Mouse (Mus musculus) v-Abl transformed pro-B cells (cell line): ENCODE measurements around the gene Syngr3.

ENCODE experiments used
- in situ Hi-C, 2 experiments: fragments of 400-800 bp; cut with MboI; formaldehyde crosslinking; loops; one replicate each; pipeline ENCODE4 v1.15.1; 2025; ENCODE audit not compliant: unreplicated experiment in 2 of 2

Syngr3 gene

DNA sequence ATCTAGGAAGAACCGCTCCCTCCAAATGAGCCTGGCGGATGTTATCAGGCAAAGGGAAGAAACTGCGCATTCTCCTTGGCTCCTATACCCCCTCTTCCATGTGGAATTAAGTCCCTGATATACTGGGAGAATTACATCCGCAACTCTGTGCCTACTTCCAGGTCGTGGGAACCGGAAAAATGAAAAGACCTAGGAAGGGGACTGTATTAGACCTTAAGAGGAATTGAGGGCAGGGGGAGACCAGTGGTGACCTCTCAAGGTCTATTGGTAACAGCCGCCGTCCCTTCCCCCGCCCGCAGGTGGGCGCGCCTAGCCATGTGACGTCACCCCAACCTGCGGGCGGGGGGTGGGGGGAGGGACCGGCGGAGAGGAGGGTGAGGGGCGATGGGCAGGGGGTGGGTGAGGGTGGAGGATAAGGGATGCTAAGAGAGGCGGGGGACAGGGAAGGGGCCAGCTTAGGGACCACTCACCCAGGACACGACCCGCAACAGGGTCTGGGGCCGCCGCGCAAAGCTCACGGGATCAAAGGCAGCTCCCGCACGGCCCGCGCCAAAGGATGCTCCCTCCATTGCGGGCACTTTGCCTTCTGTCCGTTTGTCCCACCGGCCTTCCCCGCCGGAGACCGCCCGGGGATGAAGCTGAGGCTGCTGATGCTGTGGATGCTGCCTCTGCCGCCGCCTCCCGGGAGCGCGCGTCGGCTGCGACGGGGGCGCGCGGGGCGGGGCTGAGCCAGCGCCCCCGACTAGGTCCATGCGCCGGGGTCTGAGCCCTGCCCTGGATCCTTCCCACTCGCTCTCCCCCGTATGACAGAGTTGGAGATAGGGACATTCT lies at the start of gene Syngr3:
Gene Syngr3 (minus strand): TSS at position 705 of the 831 bp plus-strand sequence.
- in situ Hi-C loops, result no loop called here

DNA sequence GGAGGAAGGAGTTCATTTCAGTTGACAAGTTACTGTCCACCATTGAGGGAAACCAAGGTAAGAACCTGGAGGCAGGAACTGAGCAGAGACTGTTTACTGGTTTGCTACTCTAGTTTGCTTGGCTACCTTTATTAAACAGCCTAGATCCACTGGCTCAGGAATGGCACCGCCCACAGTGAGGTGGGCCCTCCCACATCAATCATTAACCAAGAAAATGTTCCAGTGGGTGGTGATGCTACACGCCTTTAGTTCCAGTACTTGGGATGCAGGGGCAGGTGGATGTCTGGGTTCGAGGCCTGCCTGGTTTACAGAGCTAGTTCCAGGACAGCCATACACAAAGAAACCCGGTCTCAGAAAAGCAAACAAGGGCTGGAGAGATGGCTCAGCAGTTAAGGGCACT lies 48.5 kb upstream of the Syngr3 start:
- in situ Hi-C loops, result loop anchor here in 1 of 2 experiments (10.0 kb wide), 1 partner anchor 627 kb away; the partner anchor contains the start of genes Tpsb2 and Tpsg1

DNA sequence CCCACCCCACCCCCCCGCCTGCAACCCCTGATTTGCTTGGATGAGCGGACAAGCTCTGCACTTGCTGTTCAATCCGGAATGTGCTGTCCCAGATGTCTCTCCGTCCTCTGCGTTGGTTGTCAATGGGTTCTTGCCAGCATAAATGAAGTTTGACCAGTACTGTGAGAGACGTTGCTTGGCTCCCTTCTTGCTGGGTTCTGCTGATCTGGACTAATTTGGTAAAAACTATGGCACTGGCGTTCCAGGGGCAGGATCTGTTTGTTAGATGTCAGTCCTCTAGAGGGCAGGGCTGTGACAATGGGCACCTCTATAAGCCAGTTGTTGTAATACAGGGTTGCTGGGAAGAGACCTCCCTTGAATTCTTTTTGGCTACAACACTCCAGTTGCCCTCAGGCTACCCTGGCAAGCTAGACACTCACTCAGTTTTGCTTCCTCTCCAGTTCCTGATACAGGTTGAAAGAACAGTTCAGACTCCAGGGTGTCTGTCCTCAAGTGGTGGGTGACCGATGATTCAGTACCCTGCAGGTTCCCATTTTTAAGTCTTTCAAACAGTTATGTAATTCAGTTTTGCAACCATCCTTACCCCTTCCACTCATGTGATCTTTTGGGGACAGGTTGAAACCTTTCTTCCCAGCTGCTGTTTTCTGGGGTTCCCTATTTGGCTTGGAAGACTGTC lies 47.5 kb upstream of the Syngr3 start:
- in situ Hi-C loops, result loop anchor here in 1 of 2 experiments (10.0 kb wide), 1 partner anchor 628 kb away; the partner anchor contains the start of genes Tpsb2 and Tpsg1

DNA sequence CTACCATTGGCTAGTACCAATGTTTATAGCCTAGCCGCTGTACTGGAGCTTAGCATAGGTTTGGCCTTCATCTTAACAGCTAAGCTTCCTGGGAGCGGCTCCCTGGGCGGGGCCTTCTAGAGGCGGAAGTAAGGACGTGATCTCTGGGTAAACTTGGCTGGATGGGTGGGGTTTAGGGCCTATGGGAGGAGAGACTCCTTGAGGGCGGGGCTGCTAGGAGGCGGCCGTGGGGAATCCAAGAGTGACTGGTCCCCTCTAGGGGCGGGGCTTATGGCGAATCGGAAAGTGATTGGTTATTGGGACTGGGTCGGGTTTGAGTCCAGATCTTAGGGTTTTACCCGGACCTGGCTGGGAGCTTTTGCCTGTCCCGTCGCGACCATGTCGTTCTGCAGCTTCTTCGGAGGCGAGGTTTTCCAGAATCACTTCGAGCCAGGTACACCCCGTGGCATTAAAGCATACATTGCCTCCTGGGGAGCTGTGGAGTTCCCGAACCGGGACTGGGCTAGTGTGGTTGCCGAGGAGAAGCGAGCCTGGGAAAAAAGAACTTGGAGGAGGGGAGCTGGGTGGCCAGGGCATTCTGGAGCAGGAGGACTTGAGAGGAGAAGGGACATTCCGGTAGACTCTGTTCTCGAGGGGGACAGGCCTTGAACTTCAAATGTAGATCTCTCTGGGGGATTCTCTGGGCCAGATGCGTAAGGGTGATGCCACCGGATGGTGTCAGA lies 46.7 kb upstream of the Syngr3 start, which contains the start of gene Msrb1:
Gene Msrb1 (plus strand): TSS at position 313 of the 722 bp plus-strand sequence.
- in situ Hi-C loops, result loop anchor here in 1 of 2 experiments (10.0 kb wide), 1 partner anchor 628 kb away; the partner anchor contains the start of genes Tpsb2 and Tpsg1

GRCm38 (mm10) chr17:24735446-24735845 lies 45.7 kb upstream of the Syngr3 start:
- in situ Hi-C loops, result loop anchor here in 1 of 2 experiments (10.0 kb wide), 1 partner anchor 629 kb away; the partner anchor contains the start of genes Tpsb2 and Tpsg1

GRCm38 (mm10) chr17:24734513-24734912 lies 44.8 kb upstream of the Syngr3 start:
- in situ Hi-C loops, result loop anchor here in 1 of 2 experiments (10.0 kb wide), 1 partner anchor 630 kb away; the partner anchor contains the start of genes Tpsb2 and Tpsg1

GRCm38 (mm10) chr17:24733434-24734050 lies 43.8 kb upstream of the Syngr3 start:
- in situ Hi-C loops, result loop anchor here in 1 of 2 experiments (10.0 kb wide), 1 partner anchor 631 kb away; the partner anchor contains the start of genes Tpsb2 and Tpsg1

GRCm38 (mm10) chr17:24732233-24732935 lies 42.6 kb upstream of the Syngr3 start:
- in situ Hi-C loops, result loop anchor here in 1 of 2 experiments (10.0 kb wide), 1 partner anchor 632 kb away; the partner anchor contains the start of genes Tpsb2 and Tpsg1

DNA sequence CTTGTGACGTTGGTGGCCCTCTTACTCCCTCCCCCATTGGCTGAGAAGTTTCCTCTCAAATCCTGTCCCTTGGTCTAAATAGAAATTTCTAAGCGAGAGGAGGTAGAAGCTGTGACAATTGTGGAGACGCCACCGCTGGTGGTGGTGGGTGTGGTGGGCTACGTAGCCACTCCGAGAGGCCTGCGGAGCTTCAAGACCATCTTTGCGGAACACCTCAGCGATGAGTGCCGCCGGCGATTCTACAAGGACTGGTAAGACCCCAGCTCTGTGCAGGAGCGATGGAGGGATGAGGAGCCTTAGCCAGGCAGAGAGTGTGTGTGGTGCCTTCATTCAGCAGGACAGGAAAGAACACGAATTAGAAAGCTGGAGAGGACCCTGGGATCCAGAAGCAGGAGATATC lies 41.0 kb upstream of the Syngr3 start:
- in situ Hi-C loops, result loop anchor here in 1 of 2 experiments (10.0 kb wide), 1 partner anchor 634 kb away; the partner anchor contains the start of genes Tpsb2 and Tpsg1

GRCm38 (mm10) chr17:24729067-24729466 lies 39.3 kb upstream of the Syngr3 start:
- in situ Hi-C loops, result no loop called here

DNA sequence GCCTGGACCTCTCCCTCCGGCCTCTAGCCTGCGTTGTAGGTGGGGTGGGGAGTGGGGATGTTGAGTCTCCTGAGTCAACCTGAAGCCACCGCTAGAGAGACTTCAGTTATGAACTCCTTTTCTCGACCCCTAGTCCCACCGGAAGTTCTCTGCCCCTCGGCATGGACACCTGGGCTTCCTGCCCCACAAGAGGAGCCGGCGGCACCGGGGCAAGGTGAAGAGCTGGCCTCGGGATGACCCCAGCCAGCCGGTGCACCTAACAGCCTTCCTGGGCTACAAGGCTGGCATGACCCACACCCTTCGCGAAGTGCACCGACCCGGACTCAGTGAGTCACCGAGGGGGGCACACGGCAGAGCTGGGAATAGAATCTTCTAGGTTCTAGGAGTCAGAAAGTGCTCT lies 38.4 kb upstream of the Syngr3 start:
- in situ Hi-C loops, result no loop called here

- in situ Hi-C loops, result no loop called here
These were observed 37.9 kb upstream of the Syngr3 start, which contains the start of gene Rpl3l for GRCm38 (mm10) chr17:24727618-24728017. TSS of gene Rpl3l (plus strand) at chr17:24727820.

DNA sequence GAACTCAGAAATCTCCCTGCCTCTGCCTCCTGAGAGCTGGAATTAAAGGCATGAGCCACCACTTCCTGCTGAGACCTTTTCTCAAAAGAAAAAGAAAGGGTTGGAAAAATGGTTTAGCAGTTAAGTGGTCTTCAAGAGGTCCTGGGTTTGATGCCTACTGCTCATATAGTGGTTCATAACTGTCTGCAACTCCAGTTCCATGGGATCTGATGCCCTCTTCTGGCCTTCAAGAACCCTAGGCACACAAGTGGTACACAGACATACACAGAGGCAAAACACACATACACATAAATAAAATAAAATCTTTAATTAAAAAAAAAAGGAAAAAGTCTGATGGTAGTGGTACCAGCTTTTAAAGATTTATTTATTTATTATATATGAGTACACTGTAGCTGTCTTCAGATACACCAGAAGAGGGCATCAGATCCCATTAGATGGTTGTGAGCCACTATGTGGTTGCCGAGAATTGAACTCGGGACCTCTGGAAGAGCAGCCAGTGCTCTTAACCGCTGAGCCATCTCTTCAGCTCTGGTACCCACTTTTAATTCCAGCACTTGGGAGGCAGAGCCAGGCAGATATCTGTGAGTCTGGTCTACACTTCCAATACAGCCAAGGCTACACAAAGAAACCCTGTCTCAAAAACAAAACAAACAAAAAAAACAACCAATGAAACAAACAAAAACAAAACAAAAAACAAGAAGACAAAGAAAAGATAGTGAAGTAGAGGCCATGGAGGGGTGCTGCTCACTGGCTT lies 36.1 kb upstream of the Syngr3 start:
- in situ Hi-C loops, result no loop called here

- in situ Hi-C loops, result no loop called here
These were observed 34.4 kb upstream of the Syngr3 start, which contains the start of gene Ndufb10 for GRCm38 (mm10) chr17:24724184-24724583. TSS of gene Ndufb10 (minus strand) at chr17:24724478.

- in situ Hi-C loops, result no loop called here
These were observed 34.1 kb upstream of the Syngr3 start for GRCm38 (mm10) chr17:24723881-24724180.

DNA sequence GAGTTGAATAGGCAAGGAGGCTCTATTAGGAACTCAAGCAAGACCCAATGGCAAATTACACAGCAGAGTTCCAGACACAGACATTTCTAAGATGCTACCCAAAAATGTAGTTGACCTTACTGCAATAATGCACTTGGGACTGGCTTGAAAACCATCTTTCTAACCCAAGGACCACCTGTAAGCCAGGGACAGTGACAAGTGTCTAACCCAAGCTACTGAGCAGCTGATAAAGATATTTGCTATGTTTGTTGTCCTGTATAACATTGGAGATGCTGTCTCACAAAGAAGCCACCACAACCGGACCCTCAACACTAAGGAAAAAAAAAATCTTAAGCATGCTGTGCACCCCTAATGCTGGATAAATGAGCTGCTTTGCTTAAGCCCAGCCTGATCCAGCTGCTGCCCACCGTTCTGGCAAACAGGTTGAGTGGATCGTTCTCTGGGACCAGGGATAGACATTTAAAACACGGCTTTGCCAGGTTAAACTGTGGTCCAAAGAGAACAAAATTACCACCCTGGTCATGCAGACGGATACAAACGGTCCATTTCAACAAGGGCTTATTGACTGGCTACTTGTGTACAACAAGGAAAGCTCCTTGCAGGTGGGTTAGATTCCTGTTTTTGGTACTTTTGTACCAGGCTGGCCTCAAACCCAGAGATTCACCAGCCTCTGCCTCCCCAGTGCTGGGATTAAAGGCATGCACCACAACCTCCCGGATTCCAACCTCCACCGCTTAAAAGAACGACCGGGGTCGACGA lies 33.5 kb upstream of the Syngr3 start:
- in situ Hi-C loops, result no loop called here

GRCm38 (mm10) chr17:24722220-24722924 lies 32.6 kb upstream of the Syngr3 start:
- in situ Hi-C loops, result no loop called here
